Mouse (Mus musculus) limb, embryonic 12.5 days (tissue): ENCODE measurements around the gene Nup54. TPM values are rescaled to one million over a fixed set of nuclear protein-coding genes. Genes with fewer than 3 reads are reported as not detected.
A peak's percentile ranks its signal among the peaks of the same experiment; 100 is the strongest.

Experiments
- ATAC-seq: fragments of 200-750 bp; cut with Nextera tagmentation; 2 replicates; pipeline ENCODE4 v1.8.0; 2017; ENCODE audit warnings: low read depth, moderate TSS enrichment; ENCODE audit not compliant: insufficient number of reproducible peaks, insufficient read depth, low FRiP score, low TSS enrichment
- H3K27ac ChIP-seq: fragments of 300-500 bp; sonication (generic); 2 replicates; pipeline ENCODE4 v1.5.1; 2016; ENCODE audit warnings: mild to moderate bottlenecking, moderate library complexity
- H3K27me3 ChIP-seq: fragments of 300-500 bp; sonication (generic); 2 replicates; pipeline ENCODE4 v1.6.1; 2016; ENCODE audit warnings: mild to moderate bottlenecking, moderate library complexity
- H3K36me3 ChIP-seq: fragments of 300-500 bp; sonication (generic); 2 replicates; pipeline ENCODE4 v1.6.1; 2016; ENCODE audit warnings: mild to moderate bottlenecking, moderate library complexity
- H3K4me1 ChIP-seq: fragments of 300-500 bp; sonication (generic); replicated peaks from 2 replicates; pipeline ENCODE4 v1.6.1; 2016
- H3K4me2 ChIP-seq: fragments of 300-500 bp; sonication (generic); 2 replicates; pipeline ENCODE4 v1.6.1; 2016; ENCODE audit warnings: mild to moderate bottlenecking, moderate library complexity
- H3K4me3 ChIP-seq: fragments of 300-500 bp; sonication (generic); replicated peaks from 2 replicates; pipeline ENCODE4 v1.5.1; 2016; ENCODE audit warnings: mild to moderate bottlenecking
- H3K9ac ChIP-seq: fragments of 300-500 bp; sonication (generic); replicated peaks from 2 replicates; pipeline ENCODE4 v1.6.1; 2016; ENCODE audit warnings: mild to moderate bottlenecking, moderate library complexity
- H3K9me3 ChIP-seq: fragments of 300-500 bp; sonication (generic); 2 replicates; pipeline ENCODE4 v1.6.1; 2016; ENCODE audit warnings: mild to moderate bottlenecking, moderate library complexity
- WGBS: fragments of 180-500 bp; shearing (Covaris S2); methylation state at CpG from one replicate; pipeline ENCODE4 v1.1.7; 2016; 5-methylcytosine and 5-hydroxymethylcytosine counted together
- polyA plus RNA-seq: library from polyadenylated mRNA; unstranded; fragments of >200 nt; fragmentation: Nextera tagmentation; extraction: Ambion mirVana; gene quantifications from 2 replicates; pipeline ENCODE4 v1.2.1, GENCODE M21; 2016

The Nup54 gene
- polyA plus RNA-seq, 1 experiment from 2014 or later: 66.8 TPM

GRCm38 (mm10) chr5:92446736-92447135 is 11.7 kb upstream of the Nup54 start:
- Histone ChIP-seq H3K9me3 (no peaks in the 10 kb centered on the region), H3K4me3 (no peak overlapping the region), H3K27me3 (no peaks in the 10 kb centered on the region), H3K27ac (no peak overlapping the region), H3K4me2 (no peak overlapping the region), H3K4me1 (no peaks in the 10 kb centered on the region), H3K9ac (no peak overlapping the region), H3K36me3 (peaks cover 77% of the 10 kb centered on the region)
- no peak for ATAC-seq
- 93% methylated on average over 5 of the region's 5 CpGs for WGBS

GRCm38 (mm10) chr5:92445016-92445415 is 10.0 kb upstream of the Nup54 start:
- Histone ChIP-seq H3K4me3 (no peak overlapping the region), H3K9me3 (no peaks in the 10 kb centered on the region), H3K4me2 (no peak overlapping the region), H3K36me3 (peaks cover 65% of the 10 kb centered on the region), H3K27ac (no peak overlapping the region), H3K4me1 (no peaks in the 10 kb centered on the region), H3K9ac (no peak overlapping the region), H3K27me3 (no peaks in the 10 kb centered on the region)
- ATAC-seq: no peak
- WGBS: 85% methylated on average over 2 of the region's 2 CpGs

- H3K9me3 ChIP-seq: no peaks in the 10 kb centered on the region
- ATAC-seq: no peak
- H3K27ac ChIP-seq: no peak overlapping the region
- peaks cover 45% of the 10 kb centered on the region for H3K36me3 ChIP-seq
- WGBS: 89% methylated on average over 7 of the region's 7 CpGs
- H3K27me3 ChIP-seq: no peaks in the 10 kb centered on the region
- no peak overlapping the region for H3K4me3 ChIP-seq
- no peak overlapping the region for H3K9ac ChIP-seq
- H3K4me2 ChIP-seq: no peak overlapping the region
- H3K4me1 ChIP-seq: no peaks in the 10 kb centered on the region
Observed at GRCm38 (mm10) chr5:92442914-92443313, 7.9 kb upstream of the Nup54 start.

GRCm38 (mm10) chr5:92441494-92441893 is 6.5 kb upstream of the Nup54 start:
- no peak for ATAC-seq
- Histone ChIP-seq H3K9me3 (no peaks in the 10 kb centered on the region), H3K4me1 (no peaks in the 10 kb centered on the region), H3K27me3 (no peaks in the 10 kb centered on the region), H3K4me3 (no peak overlapping the region), H3K27ac (no peak overlapping the region), H3K4me2 (no peak overlapping the region), H3K36me3 (peaks cover 31% of the 10 kb centered on the region), H3K9ac (no peak overlapping the region)
- 62% methylated on average over 5 of the region's 5 CpGs for WGBS

- Histone ChIP-seq H3K4me1 (peaks cover 8% of the 10 kb centered on the region; the same call in 1 of the 2 replicates), H3K27ac (no peak overlapping the region), H3K9me3 (no peaks in the 10 kb centered on the region), H3K36me3 (peaks cover 4% of the 10 kb centered on the region; the same call in 1 of the 2 replicates), H3K27me3 (no peaks in the 10 kb centered on the region), H3K4me2 (no peak overlapping the region), H3K9ac (no peak overlapping the region), H3K4me3 (no peak overlapping the region)
- whole genome bisulfite sequencing: 82% methylated on average over 8 of the region's 8 CpGs
- ATAC-seq: no peak
Observed at GRCm38 (mm10) chr5:92438540-92438939, 3.5 kb upstream of the Nup54 start.

GRCm38 (mm10) chr5:92434571-92434985 is 441 bp downstream of the Nup54 start:
- 0% methylated on average over 26 of the region's 39 CpGs for WGBS
- peak overlapping the region; percentile 84 for H3K4me2 ChIP-seq
- no peaks in the 10 kb centered on the region for H3K27me3 ChIP-seq
- H3K9me3 ChIP-seq: no peaks in the 10 kb centered on the region
- peak overlapping the region; percentile 95 for H3K9ac ChIP-seq
- H3K4me1 ChIP-seq: peaks cover 14% of the 10 kb centered on the region
- H3K36me3 ChIP-seq: peaks cover 8% of the 10 kb centered on the region; the same call in 1 of the 2 replicates
- H3K4me3 ChIP-seq: peak overlapping the region; percentile 96
- H3K27ac ChIP-seq: peak overlapping the region; percentile 88
- ATAC-seq: peak; percentile 75

GRCm38 (mm10) chr5:92434070-92434469 is 949 bp downstream of the Nup54 start:
- ATAC-seq: no peak

GRCm38 (mm10) chr5:92431611-92432010 is 3.4 kb downstream of the Nup54 start:
- whole genome bisulfite sequencing: 83% methylated on average over 7 of the region's 7 CpGs

More at GRCm38 (mm10) chr5:92434070-92434469, 949 bp downstream of the Nup54 start:
- Histone ChIP-seq H3K4me2 (peak overlapping the region; percentile 84), H3K9ac (peak overlapping the region; percentile 95), H3K9me3 (no peaks in the 10 kb centered on the region), H3K27ac (no peak overlapping the region), H3K4me1 (peaks cover 14% of the 10 kb centered on the region), H3K36me3 (peaks cover 13% of the 10 kb centered on the region), H3K27me3 (no peaks in the 10 kb centered on the region), H3K4me3 (peak overlapping the region; percentile 96)
- WGBS: under 1% methylated on average over 12 of the region's 12 CpGs

GRCm38 (mm10) chr5:92430723-92431122 is 4.3 kb downstream of the Nup54 start:
- no peak for ATAC-seq
- H3K27me3 ChIP-seq: no peaks in the 10 kb centered on the region
- peaks cover 14% of the 10 kb centered on the region for H3K4me1 ChIP-seq
- H3K9me3 ChIP-seq: peaks cover 4% of the 10 kb centered on the region; the same call in 1 of the 2 replicates
- no peak overlapping the region for H3K4me3 ChIP-seq
- no peak overlapping the region for H3K4me2 ChIP-seq
- no peak overlapping the region for H3K9ac ChIP-seq
- peaks cover 43% of the 10 kb centered on the region for H3K36me3 ChIP-seq
- WGBS: 88% methylated on average over 5 of the region's 5 CpGs
- H3K27ac ChIP-seq: no peak overlapping the region

More at GRCm38 (mm10) chr5:92431611-92432010, 3.4 kb downstream of the Nup54 start:
- H3K9ac ChIP-seq: no peak overlapping the region
- H3K27me3 ChIP-seq: no peaks in the 10 kb centered on the region
- peaks cover 4% of the 10 kb centered on the region; the same call in 1 of the 2 replicates for H3K9me3 ChIP-seq
- ATAC-seq: no peak
- H3K36me3 ChIP-seq: peaks cover 38% of the 10 kb centered on the region
- no peak overlapping the region for H3K4me3 ChIP-seq
- no peak overlapping the region for H3K4me2 ChIP-seq
- no peak overlapping the region for H3K27ac ChIP-seq
- peaks cover 14% of the 10 kb centered on the region for H3K4me1 ChIP-seq

- WGBS: 93% methylated on average over 11 of the region's 11 CpGs
- no peak for ATAC-seq
Observed at GRCm38 (mm10) chr5:92424126-92424525, 10.9 kb downstream of the Nup54 start.

GRCm38 (mm10) chr5:92413982-92414375 is 21.0 kb downstream of the Nup54 start:
- no peak overlapping the region for H3K27ac ChIP-seq
- no peak overlapping the region for H3K4me2 ChIP-seq
- H3K9ac ChIP-seq: no peak overlapping the region
- peaks cover 47% of the 10 kb centered on the region for H3K36me3 ChIP-seq
- no peaks in the 10 kb centered on the region for H3K9me3 ChIP-seq
- no peak for ATAC-seq
- H3K27me3 ChIP-seq: no peaks in the 10 kb centered on the region
- H3K4me1 ChIP-seq: no peaks in the 10 kb centered on the region
- 83% methylated on average over 8 of the region's 8 CpGs for WGBS
- H3K4me3 ChIP-seq: no peak overlapping the region

More at GRCm38 (mm10) chr5:92424126-92424525, 10.9 kb downstream of the Nup54 start:
- H3K9ac ChIP-seq: no peak overlapping the region
- no peak overlapping the region for H3K4me2 ChIP-seq
- peaks cover 91% of the 10 kb centered on the region for H3K36me3 ChIP-seq
- H3K9me3 ChIP-seq: peaks cover 4% of the 10 kb centered on the region; the same call in 1 of the 2 replicates
- H3K27ac ChIP-seq: no peak overlapping the region
- no peak overlapping the region for H3K4me3 ChIP-seq
- no peaks in the 10 kb centered on the region for H3K27me3 ChIP-seq
- H3K4me1 ChIP-seq: no peaks in the 10 kb centered on the region
